Mouse (Mus musculus) limb, embryonic 13.5 days (tissue): ENCODE data around the gene Ddi2. TPM values are rescaled to one million over a fixed set of nuclear protein-coding genes. Genes with fewer than 3 reads are reported as not detected.

Experiments used
- ATAC-seq: fragments of 200-750 bp; cut with Nextera tagmentation; 2 replicates; pipeline ENCODE4 v1.8.0; 2017; ENCODE audit warnings: low read depth, moderate number of reproducible peaks, moderate TSS enrichment; ENCODE audit not compliant: low FRiP score
- H3K27ac ChIP-seq: fragments of 300-500 bp; sonication (generic); 2 replicates; pipeline ENCODE4 v1.5.1; 2015; ENCODE audit warnings: inconsistent platforms, mild to moderate bottlenecking, moderate library complexity
- H3K27me3 ChIP-seq: fragments of 300-500 bp; sonication (generic); 2 replicates; pipeline ENCODE4 v1.6.1; 2015; ENCODE audit warnings: mild to moderate bottlenecking, inconsistent platforms
- H3K36me3 ChIP-seq: fragments of 300-500 bp; sonication (generic); 2 replicates; pipeline ENCODE4 v1.6.1; 2015; ENCODE audit warnings: inconsistent platforms, mild to moderate bottlenecking, moderate library complexity
- H3K4me1 ChIP-seq: fragments of 300-500 bp; sonication (generic); 2 replicates; pipeline ENCODE4 v1.6.1; 2015; ENCODE audit warnings: inconsistent platforms
- H3K4me2 ChIP-seq: fragments of 300-500 bp; sonication (generic); replicated peaks from 2 replicates; pipeline ENCODE4 v1.6.1; 2015; ENCODE audit warnings: inconsistent platforms, mild to moderate bottlenecking, moderate library complexity
- H3K4me3 ChIP-seq: fragments of 300-500 bp; sonication (generic); 2 replicates; pipeline ENCODE4 v1.5.1; 2015; ENCODE audit warnings: moderate library complexity, mild to moderate bottlenecking, inconsistent platforms
- H3K9ac ChIP-seq: fragments of 300-500 bp; sonication (generic); 2 replicates; pipeline ENCODE4 v1.6.1; 2015; ENCODE audit warnings: mild to moderate bottlenecking, inconsistent platforms
- H3K9me3 ChIP-seq: fragments of 300-500 bp; sonication (generic); 2 replicates; pipeline ENCODE4 v1.6.1; 2016; ENCODE audit warnings: inconsistent platforms
- WGBS: fragments of 180-500 bp; shearing (Covaris S2); methylation state at CpG from one replicate; pipeline ENCODE4 v1.1.7; 2015; 5-methylcytosine and 5-hydroxymethylcytosine counted together
- polyA plus RNA-seq: library from polyadenylated mRNA; unstranded; fragments of >200 nt; fragmentation: Nextera tagmentation; extraction: Ambion mirVana; gene quantifications from 2 replicates; pipeline ENCODE4 v1.2.1, GENCODE M21; 2015

Gene Ddi2
- polyA plus RNA-seq, 1 experiment from 2014 or later, result 23.4 TPM

- no peaks in the 10 kb centered on the region for H3K27me3 ChIP-seq
- no peak overlapping the region for H3K4me3 ChIP-seq
- H3K27ac ChIP-seq, result no peak overlapping the region
- H3K4me2 ChIP-seq, result no peak overlapping the region
- H3K9me3 ChIP-seq, result no peaks in the 10 kb centered on the region
- WGBS, result 92% methylated on average over 11 of the region's 11 CpGs
- no peak overlapping the region for H3K9ac ChIP-seq
- peaks cover 21% of the 10 kb centered on the region for H3K4me1 ChIP-seq
- no peak for ATAC-seq
- peaks cover 54% of the 10 kb centered on the region for H3K36me3 ChIP-seq
These were observed 62.3 kb downstream of the Ddi2 start for GRCm38 (mm10) chr4:141660884-141661283.

DNA sequence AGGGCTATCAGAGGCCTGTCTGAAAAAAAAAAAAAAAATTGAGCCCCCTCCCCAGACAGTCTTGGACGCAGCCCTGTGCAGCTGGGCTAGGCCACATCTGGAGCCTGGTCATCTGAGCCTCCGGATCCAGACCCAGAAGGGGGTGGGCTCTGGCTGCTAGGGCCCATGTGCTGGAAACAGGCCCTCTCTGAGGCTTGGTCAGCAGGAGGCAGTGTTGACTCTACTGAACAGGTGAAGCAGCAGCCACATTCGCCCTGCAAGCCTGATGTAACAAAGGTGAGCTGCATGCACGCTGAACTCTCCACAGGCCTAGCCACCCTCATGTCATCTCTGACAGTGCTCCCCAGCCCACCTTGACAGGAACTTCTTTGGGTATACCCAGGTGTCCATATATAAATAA is 63.5 kb downstream of the Ddi2 start:
- no peak overlapping the region for H3K4me2 ChIP-seq
- H3K36me3 ChIP-seq, result peaks cover 62% of the 10 kb centered on the region
- no peaks in the 10 kb centered on the region for H3K9me3 ChIP-seq
- no peak overlapping the region for H3K4me3 ChIP-seq
- H3K27ac ChIP-seq, result no peak overlapping the region
- peaks cover 17% of the 10 kb centered on the region for H3K4me1 ChIP-seq
- no peaks in the 10 kb centered on the region for H3K27me3 ChIP-seq
- WGBS, result 50% methylated on average over 4 of the region's 4 CpGs
- no peak overlapping the region for H3K9ac ChIP-seq
- no peak for ATAC-seq

- Histone ChIP-seq H3K9me3 (no peaks in the 10 kb centered on the region), H3K9ac (no peak overlapping the region), H3K27me3 (no peaks in the 10 kb centered on the region), H3K4me2 (no peak overlapping the region), H3K4me3 (no peak overlapping the region), H3K4me1 (peaks cover 13% of the 10 kb centered on the region), H3K27ac (no peak overlapping the region), H3K36me3 (peaks cover 69% of the 10 kb centered on the region)
- 81% methylated on average over 6 of the region's 6 CpGs for WGBS
- no peak for ATAC-seq
These were observed 64.3 kb downstream of the Ddi2 start for GRCm38 (mm10) chr4:141658846-141659484.

DNA sequence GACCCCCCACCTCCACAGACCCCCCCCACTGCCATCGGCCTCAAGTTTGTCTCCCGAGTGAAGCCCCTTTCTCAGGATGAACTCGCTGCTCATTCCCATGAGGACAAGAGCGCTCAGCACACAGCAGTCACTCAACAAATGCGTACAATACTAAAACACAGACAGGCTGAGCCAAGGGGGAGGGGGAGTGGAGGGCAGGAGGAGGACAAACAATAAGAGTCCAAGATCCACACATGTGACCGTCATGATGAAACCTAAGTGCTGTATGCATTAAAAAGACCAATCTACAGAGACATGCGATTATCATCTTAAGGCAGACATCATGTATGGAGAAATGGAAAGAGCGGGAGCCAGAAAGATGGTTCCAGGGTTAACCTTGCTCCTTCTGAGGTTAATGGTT is 66.3 kb downstream of the Ddi2 start:
- no peak for ATAC-seq
- Histone ChIP-seq H3K9ac (no peak overlapping the region), H3K4me3 (no peak overlapping the region), H3K4me1 (no peaks in the 10 kb centered on the region), H3K27ac (no peak overlapping the region), H3K36me3 (peaks cover 83% of the 10 kb centered on the region), H3K9me3 (no peaks in the 10 kb centered on the region), H3K4me2 (no peak overlapping the region), H3K27me3 (no peaks in the 10 kb centered on the region)
- whole genome bisulfite sequencing, result 93% methylated on average over 8 of the region's 8 CpGs

DNA sequence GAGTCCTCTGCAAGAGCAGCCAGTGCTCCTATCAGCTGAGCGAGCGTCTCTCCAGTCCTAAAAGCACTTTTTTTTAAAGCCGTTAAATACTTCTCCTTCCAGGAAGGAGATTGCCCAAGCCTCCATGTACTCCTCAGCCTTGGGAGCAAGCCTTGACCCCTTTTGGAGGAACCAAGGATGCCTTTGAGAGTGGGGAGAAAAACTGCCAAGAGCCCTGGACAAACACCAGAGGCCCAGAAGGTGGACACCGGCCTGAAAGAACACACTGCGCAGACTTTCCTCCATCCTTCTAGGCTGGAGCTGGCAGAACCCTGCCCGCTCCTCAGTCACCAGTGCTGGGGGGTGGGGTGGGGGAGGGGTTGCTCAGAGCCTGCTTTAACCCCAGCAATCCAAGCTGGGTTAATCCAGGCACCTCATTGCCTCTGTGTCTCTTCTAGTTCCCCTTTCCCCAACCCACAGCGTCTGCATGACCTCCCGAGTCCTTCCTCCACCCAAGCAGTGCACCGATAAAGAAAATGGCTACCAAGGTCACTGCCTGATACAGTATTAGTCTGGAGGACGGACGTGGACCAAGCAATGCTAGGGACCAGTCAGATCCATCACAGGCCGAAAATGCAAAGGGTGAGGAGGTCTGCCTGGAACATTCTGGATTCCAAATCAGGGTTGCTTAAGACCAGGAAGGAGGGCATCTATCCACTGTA is 67.2 kb downstream of the Ddi2 start:
- H3K27ac ChIP-seq, result no peak overlapping the region
- no peak for ATAC-seq
- H3K36me3 ChIP-seq, result peaks cover 81% of the 10 kb centered on the region
- no peaks in the 10 kb centered on the region for H3K27me3 ChIP-seq
- 85% methylated on average over 12 of the region's 12 CpGs for WGBS
- H3K9me3 ChIP-seq, result no peaks in the 10 kb centered on the region
- H3K4me2 ChIP-seq, result no peak overlapping the region
- no peak overlapping the region for H3K9ac ChIP-seq
- no peaks in the 10 kb centered on the region for H3K4me1 ChIP-seq
- no peak overlapping the region for H3K4me3 ChIP-seq

DNA sequence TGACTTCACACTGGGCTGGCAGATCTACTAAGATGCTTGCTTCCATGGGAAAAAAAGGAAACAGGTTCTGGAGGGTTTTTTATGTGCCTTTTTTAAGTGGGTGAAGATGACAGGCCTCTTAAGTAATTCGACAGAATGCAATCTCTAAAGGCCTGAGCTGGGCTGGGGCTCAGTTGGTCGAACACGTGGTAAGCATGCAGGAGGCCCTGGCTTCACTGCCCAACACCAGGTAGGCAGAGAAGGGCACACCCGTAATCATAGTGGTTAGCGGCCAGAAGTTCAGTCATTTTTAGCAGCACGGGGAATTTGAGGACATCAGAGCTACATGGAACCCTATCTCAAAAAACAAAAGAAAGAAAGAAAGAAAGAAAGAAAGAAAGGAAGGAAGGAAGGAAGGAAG is 68.7 kb downstream of the Ddi2 start:
- H3K4me3 ChIP-seq, result no peak overlapping the region
- peaks cover 13% of the 10 kb centered on the region for H3K4me1 ChIP-seq
- H3K27me3 ChIP-seq, result no peaks in the 10 kb centered on the region
- 90% methylated on average over 6 of the region's 6 CpGs for WGBS
- H3K9me3 ChIP-seq, result no peaks in the 10 kb centered on the region
- ATAC-seq, result no peak
- H3K36me3 ChIP-seq, result peaks cover 67% of the 10 kb centered on the region
- no peak overlapping the region for H3K9ac ChIP-seq
- H3K4me2 ChIP-seq, result no peak overlapping the region
- H3K27ac ChIP-seq, result no peak overlapping the region

- Histone ChIP-seq H3K4me2 (no peak overlapping the region), H3K9me3 (no peaks in the 10 kb centered on the region), H3K9ac (no peak overlapping the region), H3K4me1 (peaks cover 20% of the 10 kb centered on the region), H3K4me3 (no peak overlapping the region), H3K36me3 (peaks cover 65% of the 10 kb centered on the region), H3K27ac (no peak overlapping the region), H3K27me3 (no peaks in the 10 kb centered on the region)
- WGBS, result 92% methylated on average over 13 of the region's 13 CpGs
- no peak for ATAC-seq
These were observed 69.4 kb downstream of the Ddi2 start for GRCm38 (mm10) chr4:141653813-141654212.

DNA sequence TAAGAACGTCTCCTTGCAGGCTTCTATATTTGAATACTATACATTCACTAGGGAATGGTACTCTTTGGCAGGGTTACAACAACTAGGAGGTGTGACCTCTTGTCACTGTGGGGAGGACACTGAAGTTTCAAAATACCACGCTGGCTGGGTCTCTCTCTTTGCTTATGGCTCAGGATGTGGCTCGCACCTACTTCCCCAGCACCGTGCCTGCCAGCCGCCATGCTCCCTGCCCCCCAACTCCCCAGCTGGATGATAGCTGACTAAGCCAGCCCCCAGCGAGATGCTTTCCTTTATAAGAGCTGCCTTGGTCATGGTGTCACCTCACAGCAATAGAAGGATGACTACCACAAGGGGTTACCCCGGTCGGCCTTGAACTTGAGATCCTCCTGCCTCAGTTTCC is 70.2 kb downstream of the Ddi2 start:
- no peak for ATAC-seq

GRCm38 (mm10) chr4:141651944-141652343 is 71.3 kb downstream of the Ddi2 start:
- no peak overlapping the region for H3K4me2 ChIP-seq
- H3K9me3 ChIP-seq, result no peaks in the 10 kb centered on the region
- 91% methylated on average over 10 of the region's 10 CpGs for WGBS
- no peaks in the 10 kb centered on the region for H3K27me3 ChIP-seq
- H3K27ac ChIP-seq, result no peak overlapping the region
- H3K4me3 ChIP-seq, result no peak overlapping the region
- H3K9ac ChIP-seq, result no peak overlapping the region
- peaks cover 28% of the 10 kb centered on the region for H3K4me1 ChIP-seq
- no peak for ATAC-seq
- peaks cover 63% of the 10 kb centered on the region for H3K36me3 ChIP-seq

More for the DNA sequence above, 70.2 kb downstream of the Ddi2 start:
- WGBS, result 90% methylated on average over 8 of the region's 8 CpGs
- H3K27ac ChIP-seq, result no peak overlapping the region
- H3K9ac ChIP-seq, result no peak overlapping the region
- no peaks in the 10 kb centered on the region for H3K27me3 ChIP-seq
- no peak overlapping the region for H3K4me2 ChIP-seq
- no peaks in the 10 kb centered on the region for H3K9me3 ChIP-seq
- no peak overlapping the region for H3K4me3 ChIP-seq
- H3K4me1 ChIP-seq, result peaks cover 28% of the 10 kb centered on the region
- peaks cover 66% of the 10 kb centered on the region for H3K36me3 ChIP-seq

DNA sequence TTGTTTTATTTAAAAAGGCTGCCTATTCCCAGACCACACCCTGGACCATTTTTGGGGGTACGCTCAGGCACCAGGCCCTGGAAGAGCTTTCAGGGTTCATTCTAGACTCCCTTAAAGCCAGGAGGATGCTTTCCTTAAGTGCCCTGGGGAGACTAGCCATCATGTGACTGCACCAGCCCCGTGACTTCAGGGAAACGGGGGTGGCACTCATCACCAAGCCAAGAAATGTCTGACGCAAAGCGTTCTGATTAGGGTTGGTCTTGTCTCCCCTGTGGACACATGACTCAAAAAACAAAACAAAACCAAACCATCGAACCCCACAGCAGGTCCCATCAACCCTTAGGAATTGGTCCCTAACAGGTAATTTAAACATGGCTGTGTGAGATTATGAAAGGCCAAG is 71.9 kb downstream of the Ddi2 start:
- H3K9ac ChIP-seq, result no peak overlapping the region
- H3K27ac ChIP-seq, result no peak overlapping the region
- H3K9me3 ChIP-seq, result no peaks in the 10 kb centered on the region
- peaks cover 28% of the 10 kb centered on the region for H3K4me1 ChIP-seq
- H3K36me3 ChIP-seq, result peaks cover 60% of the 10 kb centered on the region
- H3K27me3 ChIP-seq, result no peaks in the 10 kb centered on the region
- 94% methylated on average over 6 of the region's 6 CpGs for WGBS
- H3K4me3 ChIP-seq, result no peak overlapping the region
- ATAC-seq, result no peak
- no peak overlapping the region for H3K4me2 ChIP-seq

- Histone ChIP-seq H3K4me3 (peak overlapping the region; percentile 10; the same call in 1 of the 2 replicates), H3K27me3 (no peaks in the 10 kb centered on the region), H3K4me2 (peak overlapping the region; percentile 46), H3K4me1 (peaks cover 28% of the 10 kb centered on the region), H3K9ac (0 out of 2 replicates have a peak overlapping the region, but pooled peaks have one; percentile 13), H3K36me3 (peaks cover 43% of the 10 kb centered on the region), H3K27ac (peak overlapping the region; percentile 88), H3K9me3 (no peaks in the 10 kb centered on the region)
- WGBS, result 58% methylated on average over 6 of the region's 6 CpGs
- peak; percentile 66; the same call in 1 of the 2 replicates for ATAC-seq
These were observed 74.0 kb downstream of the Ddi2 start for GRCm38 (mm10) chr4:141649244-141649643.

- no peak for ATAC-seq
- Histone ChIP-seq H3K36me3 (peaks cover 33% of the 10 kb centered on the region), H3K9ac (no peak overlapping the region), H3K9me3 (no peaks in the 10 kb centered on the region), H3K4me1 (peaks cover 36% of the 10 kb centered on the region), H3K27ac (no peak overlapping the region; the same call in 1 of the 2 replicates), H3K4me3 (no peak overlapping the region), H3K27me3 (no peaks in the 10 kb centered on the region), H3K4me2 (no peak overlapping the region)
- 89% methylated on average over 5 of the region's 5 CpGs for WGBS
These were observed 75.0 kb downstream of the Ddi2 start for GRCm38 (mm10) chr4:141648262-141648661.
